Mouse (Mus musculus): Measurements from ENCODE around the gene Olfr844. TPM values are rescaled to one million over a fixed set of nuclear protein-coding genes. Genes with fewer than 3 reads are reported as not detected.

Gene Olfr844
- not detected in 2 replicates for polyA plus RNA-seq (2015; fragmentation: Nextera tagmentation; extraction: Ambion mirVana)

- ATAC-seq (replicated peaks; ENCODE audit: insufficient number of reproducible peaks, insufficient read depth, low FRiP score, low read depth) = no peak
- Histone ChIP-seq H3K36me3 (no peaks in the 10 kb centered on the region), H3K4me2 (no peak within 1 kb of the TSS), H3K9me3 (replicated peaks) (no peaks in the 10 kb centered on the region; the same call in 1 of the 2 replicates), H3K9ac (no peak within 1 kb of the TSS), H3K27ac (no peak within 1 kb of the TSS), H3K27me3 (no peaks in the 10 kb centered on the region), H3K4me3 (no peak within 1 kb of the TSS), H3K4me1 (replicated peaks) (no peaks in the 10 kb centered on the region)
These were observed at the start of gene Olfr844 for GRCm38 (mm10) chr9:19316047-19316446. Gene Olfr844 (plus strand): TSS chr9:19316347.

DNA sequence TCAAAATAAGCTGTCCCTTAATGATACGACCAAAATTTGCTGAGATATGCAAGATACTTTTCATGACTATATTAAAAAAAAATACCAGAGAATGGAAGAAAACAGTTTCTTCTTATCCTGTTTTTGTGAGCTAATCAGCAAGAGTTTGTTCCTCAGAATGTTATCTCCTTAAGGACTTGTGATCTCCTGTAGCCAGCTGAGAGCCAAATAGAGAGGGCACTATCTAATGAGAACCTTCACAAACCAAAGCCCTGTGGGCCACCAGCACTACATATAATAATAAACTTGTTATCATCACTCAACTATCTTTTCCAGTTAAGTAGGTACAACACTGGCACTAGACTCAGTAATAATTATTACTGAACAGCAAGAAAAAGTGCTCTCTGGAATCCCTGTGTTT is 20.0 kb downstream of the Olfr844 start, which contains the start of gene Olfr845:
Gene Olfr845 (plus strand): TSS at position 301 of the 400 bp plus-strand sequence.
- Histone ChIP-seq H3K4me3 (no peak within 1 kb of the TSS), H3K4me1 (replicated peaks) (no peaks in the 10 kb centered on the region), H3K27me3 (no peaks in the 10 kb centered on the region), H3K36me3 (no peaks in the 10 kb centered on the region), H3K9ac (no peak within 1 kb of the TSS), H3K9me3 (replicated peaks) (no peaks in the 10 kb centered on the region), H3K27ac (no peak within 1 kb of the TSS), H3K4me2 (no peak within 1 kb of the TSS)
- 45% methylated on average over 1 of the region's 1 CpGs for WGBS
- no peak for ATAC-seq (replicated peaks; ENCODE audit: insufficient number of reproducible peaks, insufficient read depth, low FRiP score, low read depth)

DNA sequence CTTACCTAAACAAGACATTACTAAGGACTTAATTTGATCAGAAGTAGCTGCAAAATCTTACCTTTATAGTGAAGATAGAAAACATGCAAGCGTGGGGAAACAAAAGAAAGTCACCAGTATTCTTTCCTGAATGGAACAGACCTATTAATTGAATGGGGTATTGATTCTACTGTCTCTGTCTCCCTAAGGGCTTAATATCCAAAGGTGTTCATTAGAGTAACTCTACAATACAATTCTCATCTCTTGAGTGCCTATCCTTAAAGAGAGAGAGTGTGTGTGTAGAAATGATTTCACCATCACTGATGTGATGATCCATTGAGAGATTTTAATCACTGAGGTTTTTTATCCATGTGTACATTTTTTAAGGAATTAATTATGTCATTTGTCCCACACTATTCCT is 47.8 kb downstream of the Olfr844 start, which contains the start of gene Olfr846:
Gene Olfr846 (minus strand): TSS at position 101 of the 400 bp plus-strand sequence.
- no peak for ATAC-seq (replicated peaks; ENCODE audit: insufficient number of reproducible peaks, insufficient read depth, low FRiP score, low read depth)
- no peak within 1 kb of the TSS for H3K4me3 ChIP-seq
- no peak within 1 kb of the TSS for H3K9ac ChIP-seq
- H3K36me3 ChIP-seq = no peaks in the 10 kb centered on the region
- no peaks in the 10 kb centered on the region for H3K9me3 ChIP-seq (replicated peaks)
- H3K4me1 ChIP-seq (replicated peaks) = no peaks in the 10 kb centered on the region
- WGBS = 46% methylated on average over 1 of the region's 1 CpGs
- no peak within 1 kb of the TSS for H3K27ac ChIP-seq
- no peak within 1 kb of the TSS for H3K4me2 ChIP-seq
- H3K27me3 ChIP-seq = no peaks in the 10 kb centered on the region

Other genes with a start within 250 kb of the Olfr844 start
- not detected in 2 replicates for gene Olfr836, start 196.0 kb upstream of the Olfr844 start, polyA plus RNA-seq (2015; fragmentation: Nextera tagmentation; extraction: Ambion mirVana)
- not detected in 2 replicates for gene Olfr837, start 180.0 kb upstream of the Olfr844 start, polyA plus RNA-seq (2015; fragmentation: Nextera tagmentation; extraction: Ambion mirVana)
- gene Olfr839-ps1, start 139.0 kb upstream of the Olfr844 start, polyA plus RNA-seq (2015; fragmentation: Nextera tagmentation; extraction: Ambion mirVana) = not detected in 2 replicates
- gene Olfr843, start 64.4 kb upstream of the Olfr844 start, polyA plus RNA-seq (2015; fragmentation: Nextera tagmentation; extraction: Ambion mirVana) = not detected in 2 replicates
- gene Olfr845, start 20.1 kb downstream of the Olfr844 start, polyA plus RNA-seq (2015; fragmentation: Nextera tagmentation; extraction: Ambion mirVana) = not detected in 2 replicates
- gene Olfr846, start 47.7 kb downstream of the Olfr844 start, polyA plus RNA-seq (2015; fragmentation: Nextera tagmentation; extraction: Ambion mirVana) = not detected in 2 replicates
- not detected in 2 replicates for gene Olfr847, start 62.3 kb downstream of the Olfr844 start, polyA plus RNA-seq (2015; fragmentation: Nextera tagmentation; extraction: Ambion mirVana)
- not detected in 2 replicates for gene Olfr849, start 123.9 kb downstream of the Olfr844 start, polyA plus RNA-seq (2015; fragmentation: Nextera tagmentation; extraction: Ambion mirVana)
- not detected in 2 replicates for gene Olfr850, start 161.9 kb downstream of the Olfr844 start, polyA plus RNA-seq (2015; fragmentation: Nextera tagmentation; extraction: Ambion mirVana)
- gene Olfr851, start 176.9 kb downstream of the Olfr844 start, polyA plus RNA-seq (2015; fragmentation: Nextera tagmentation; extraction: Ambion mirVana) = not detected in 2 replicates
- gene Olfr853, start 224.7 kb downstream of the Olfr844 start, polyA plus RNA-seq (2015; fragmentation: Nextera tagmentation; extraction: Ambion mirVana) = not detected in 2 replicates